Mouse (Mus musculus) liver, postnatal 0 days (tissue): ENCODE measurements around the gene Cntnap5b. TPM values are rescaled to one million over a fixed set of nuclear protein-coding genes. Genes with fewer than 3 reads are reported as not detected.

ENCODE experiments used
- ATAC-seq: fragments of 200-750 bp; cut with Nextera tagmentation; 2 replicates; pipeline ENCODE4 v1.8.0; 2017; ENCODE audit warnings: mild to moderate bottlenecking, moderate library complexity
- DNase-seq: peaks from one replicate; pipeline ENCODE4 v3.0.0-alpha.2; 2016
- H3K27ac ChIP-seq: fragments of 300-500 bp; sonication (generic); 2 replicates; pipeline ENCODE4 v1.5.1; 2014; ENCODE audit warnings: antibody characterized with exemption, moderate library complexity, mild to moderate bottlenecking, low read depth
- H3K27me3 ChIP-seq: fragments of 300-500 bp; sonication (generic); 2 replicates; pipeline ENCODE4 v1.6.1; 2014; ENCODE audit warnings: low read length, control low read depth, mixed read lengths; ENCODE audit not compliant: insufficient read depth
- H3K36me3 ChIP-seq: fragments of 300-500 bp; sonication (generic); replicated peaks from 2 replicates; pipeline ENCODE4 v1.6.1; 2014; ENCODE audit warnings: mild to moderate bottlenecking, control low read depth, low read length, moderate library complexity, mixed read lengths; ENCODE audit not compliant: insufficient read depth
- H3K4me1 ChIP-seq: fragments of 300-500 bp; sonication (generic); 2 replicates; pipeline ENCODE4 v1.6.1; 2014; ENCODE audit warnings: antibody characterized with exemption, mild to moderate bottlenecking, control low read depth; ENCODE audit not compliant: insufficient read depth
- H3K4me2 ChIP-seq: fragments of 300-500 bp; sonication (generic); 2 replicates; pipeline ENCODE4 v1.6.1; 2014; ENCODE audit warnings: low read depth, mild to moderate bottlenecking, low read length, moderate library complexity, mixed read lengths
- H3K4me3 ChIP-seq: fragments of 300-500 bp; sonication (generic); 2 replicates; pipeline ENCODE4 v1.5.1; 2014; ENCODE audit warnings: low read depth, low read length
- H3K9ac ChIP-seq: fragments of 300-500 bp; sonication (generic); replicated peaks from 2 replicates; pipeline ENCODE4 v1.6.1; 2014; ENCODE audit warnings: mild to moderate bottlenecking, moderate library complexity
- H3K9me3 ChIP-seq: fragments of 300-500 bp; sonication (generic); 2 replicates; pipeline ENCODE4 v1.6.1; 2016; ENCODE audit warnings: mild to moderate bottlenecking, control low read depth, low read length, mixed read lengths
- CTCF ChIP-seq: sonication (generic); IDR thresholded peaks from 2 replicates; pipeline ENCODE4 v1.5.1; 2016; ENCODE audit warnings: antibody characterized with exemption, low read depth
- EP300 ChIP-seq: IDR thresholded peaks from 2 replicates; pipeline ENCODE4 v1.6.1; 2016; ENCODE audit warnings: antibody characterized with exemption, low read depth, mild to moderate bottlenecking
- WGBS: fragments of 180-500 bp; shearing (Covaris S2); extraction: QIAGEN DNeasy Blood & Tissue Kit; methylation state at CpG from one replicate; pipeline ENCODE4 v1.1.7; 2014; ENCODE audit not compliant: insufficient replicate concordance; 5-methylcytosine and 5-hydroxymethylcytosine counted together
- polyA plus RNA-seq: library from polyadenylated mRNA; unstranded; fragments of >200 nt; fragmentation: Nextera tagmentation; extraction: Ambion mirVana; gene quantifications from 2 replicates; pipeline ENCODE4 v1.2.1, GENCODE M21; 2015

The Cntnap5b gene
- not detected in 2 replicates for polyA plus RNA-seq

- TF ChIP-seq CTCF (no peak), EP300 (no peak)
- no peaks in the 10 kb centered on the region for H3K9me3 ChIP-seq
- no peak within 1 kb of the TSS for H3K9ac ChIP-seq
- ATAC-seq (no peak), DNase-seq (no peak)
- H3K36me3 ChIP-seq, result no peaks in the 10 kb centered on the region
- no peak within 1 kb of the TSS for H3K4me3 ChIP-seq
- WGBS, result 29% methylated on average over 7 of the region's 7 CpGs
- H3K27ac ChIP-seq, result no peak within 1 kb of the TSS
- no peaks in the 10 kb centered on the region for H3K27me3 ChIP-seq
- no peaks in the 10 kb centered on the region for H3K4me1 ChIP-seq
- H3K4me2 ChIP-seq, result no peak within 1 kb of the TSS
Observed at GRCm38 (mm10) chr1:99772614-99773013, at the start of gene Cntnap5b. Cntnap5b (plus strand) TSS chr1:99772765.

- Histone ChIP-seq H3K27me3 (no peaks in the 10 kb centered on the region), H3K27ac (no peak overlapping the region), H3K4me1 (no peaks in the 10 kb centered on the region), H3K4me3 (no peak overlapping the region), H3K36me3 (no peaks in the 10 kb centered on the region), H3K9me3 (no peaks in the 10 kb centered on the region), H3K4me2 (no peak overlapping the region), H3K9ac (no peak overlapping the region)
- WGBS, result 84% methylated on average over 1 of the region's 1 CpGs
- no peak for DNase-seq
- ATAC-seq, result no peak
- TF ChIP-seq CTCF, result no peak
- TF ChIP-seq EP300, result no peak
Observed at GRCm38 (mm10) chr1:99759996-99760395, 12.6 kb upstream of the Cntnap5b start.

- 2% methylated on average over 19 of the region's 19 CpGs for WGBS
- H3K36me3 ChIP-seq, result no peaks in the 10 kb centered on the region
- H3K4me1 ChIP-seq, result no peaks in the 10 kb centered on the region
- no peak overlapping the region for H3K9ac ChIP-seq
- H3K27me3 ChIP-seq, result no peaks in the 10 kb centered on the region
- ATAC-seq, result no peak
- DNase-seq, result peak; percentile 26
- no peak overlapping the region for H3K4me2 ChIP-seq
- H3K4me3 ChIP-seq, result no peak overlapping the region
- 0 out of 2 replicates have a peak, but pooled peaks cover 3% of the 10 kb centered on the region for H3K9me3 ChIP-seq
- no peak for TF ChIP-seq CTCF
- no peak for TF ChIP-seq EP300
- H3K27ac ChIP-seq, result no peak overlapping the region
Observed at GRCm38 (mm10) chr1:99772183-99772582, 382 bp upstream of the Cntnap5b start.

GRCm38 (mm10) chr1:99774144-99774543, 1.6 kb downstream of the Cntnap5b start:
- TF ChIP-seq EP300, result no peak
- peak; percentile 41 for TF ChIP-seq CTCF
- Histone ChIP-seq H3K27ac (no peak overlapping the region), H3K4me3 (no peak overlapping the region), H3K9ac (no peak overlapping the region), H3K4me2 (no peak overlapping the region), H3K4me1 (no peaks in the 10 kb centered on the region), H3K9me3 (no peaks in the 10 kb centered on the region), H3K36me3 (no peaks in the 10 kb centered on the region), H3K27me3 (no peaks in the 10 kb centered on the region)
- no peak for ATAC-seq
- 7% methylated on average over 4 of the region's 4 CpGs for WGBS
- DNase-seq, result no peak

GRCm38 (mm10) chr1:99813334-99814110, 41.0 kb downstream of the Cntnap5b start:
- WGBS, result 74% methylated on average over 6 of the region's 6 CpGs

GRCm38 (mm10) chr1:99872344-99872743, 99.8 kb downstream of the Cntnap5b start:
- WGBS, result 88% methylated on average over 3 of the region's 3 CpGs
- H3K4me3 ChIP-seq, result no peak overlapping the region

More at GRCm38 (mm10) chr1:99813334-99814110, 41.0 kb downstream of the Cntnap5b start:
- Histone ChIP-seq H3K9me3 (no peaks in the 10 kb centered on the region), H3K27me3 (no peaks in the 10 kb centered on the region), H3K36me3 (no peaks in the 10 kb centered on the region), H3K4me2 (no peak overlapping the region), H3K9ac (no peak overlapping the region), H3K27ac (no peak overlapping the region), H3K4me1 (no peaks in the 10 kb centered on the region), H3K4me3 (no peak overlapping the region)
- TF ChIP-seq EP300, result no peak
- no peak for TF ChIP-seq CTCF
- no peak for ATAC-seq
- DNase-seq, result no peak

More at GRCm38 (mm10) chr1:99872344-99872743, 99.8 kb downstream of the Cntnap5b start:
- no peak for ATAC-seq
- H3K27ac ChIP-seq, result no peak overlapping the region
- no peak overlapping the region for H3K9ac ChIP-seq
- no peak overlapping the region for H3K4me2 ChIP-seq
- H3K4me1 ChIP-seq, result no peaks in the 10 kb centered on the region
- TF ChIP-seq CTCF, result no peak
- TF ChIP-seq EP300, result no peak
- no peaks in the 10 kb centered on the region for H3K36me3 ChIP-seq
- H3K27me3 ChIP-seq, result no peaks in the 10 kb centered on the region
- H3K9me3 ChIP-seq, result no peaks in the 10 kb centered on the region
- DNase-seq, result no peak
